Mouse (Mus musculus): ENCODE measurements around the gene Src.

GRCm38 (mm10) chr2:157395960-157396359 is 22.3 kb upstream of the Src start:
- TF ChIP-seq POLR2A (IDR thresholded peaks at IDR 0.05; ENCODE audit: low read depth, low read length) (no peak), CTCF (IDR thresholded peaks at IDR 0.05; ENCODE audit: borderline replicate concordance, insufficient read depth, low read length) (no peak)
